Mouse (Mus musculus) ES-Bruce4 (cell line): ENCODE measurements around the gene Rapgef1.

Experiments
- CTCF ChIP-seq: IDR thresholded peaks from one replicate; pipeline ENCODE4 v1.8.1; 2011; ENCODE audit warnings: low read depth, low read length
- EP300 ChIP-seq: IDR thresholded peaks from 2 replicates; pipeline ENCODE4 v1.6.1; 2011; ENCODE audit warnings: low read depth, low read length; ENCODE audit not compliant: insufficient read depth
- POLR2A ChIP-seq: IDR thresholded peaks from one replicate; pipeline ENCODE4 v1.8.1; 2011; ENCODE audit warnings: low read length; ENCODE audit not compliant: insufficient read depth

DNA sequence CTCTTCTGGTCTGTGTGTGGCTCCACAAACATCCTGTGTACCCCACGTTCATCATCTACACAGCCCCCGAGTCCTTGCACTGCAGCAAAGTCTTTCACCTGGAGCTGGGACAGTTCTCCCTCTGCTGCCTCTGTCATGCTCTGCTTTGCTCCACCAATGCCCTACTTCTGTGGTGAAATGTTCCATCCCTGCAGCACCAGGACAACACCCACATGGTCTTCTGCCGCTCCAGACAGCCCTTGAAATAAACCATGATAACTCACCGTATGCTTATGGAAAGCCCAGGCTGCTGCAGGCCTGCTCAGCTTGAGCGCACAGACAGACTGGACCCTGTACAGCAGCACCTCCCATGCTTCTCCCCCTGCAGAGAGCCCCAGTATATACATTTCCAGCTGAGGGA, 94.6 kb downstream of the Rapgef1 start:
- TF ChIP-seq CTCF (no peak), EP300 (no peak), POLR2A (no peak)
